Mouse (Mus musculus) effector memory CD4-positive, alpha-beta T cell, adult 5 months (primary cell): Measurements from ENCODE around the gene Cnot2. TPM values are rescaled to one million over a fixed set of nuclear protein-coding genes. Genes with fewer than 3 reads are reported as not detected.

Source experiments
- polyA plus RNA-seq: library from polyadenylated mRNA; unstranded; fragments of 100-300 nt; shearing (Covaris generic); gene quantifications from one replicate; pipeline ENCODE4 v1.2.1, GENCODE M21; 2017

Cnot2 gene
- 115 TPM for polyA plus RNA-seq

GRCm38 (mm10) chr10:116581369-116581718 is at the start of gene Cnot2:
Gene Cnot2, minus strand, starts transcription at chr10:116581511.

GRCm38 (mm10) chr10:116473759-116474549 is 107.4 kb downstream of the Cnot2 start, which contains the start of gene Kcnmb4:
Gene Kcnmb4, minus strand, starts transcription at chr10:116473878.

Other genes with a start within 250 kb of the Cnot2 start
- gene Kcnmb4, start 107.6 kb downstream of the Cnot2 start, polyA plus RNA-seq, result 4.6 TPM